Mouse (Mus musculus) liver, adult 2 months (tissue): Measurements from ENCODE around the gene Fdxacb1. TPM values are rescaled to one million over a fixed set of nuclear protein-coding genes. Genes with fewer than 3 reads are reported as not detected.

Experiments used
- DNase-seq: peaks from one replicate; pipeline ENCODE4 v3.0.0-alpha.2; 2011; ENCODE audit warnings: low read depth, low spot score; ENCODE audit errors: extremely low read depth
- H3K27ac ChIP-seq: fragments of 200-500 bp; replicated peaks from 2 replicates; pipeline ENCODE4 v1.5.1; 2012; ENCODE audit warnings: low read depth, mild to moderate bottlenecking, control low read depth, inconsistent platforms, low read length; ENCODE audit not compliant: insufficient read depth
- H3K27me3 ChIP-seq: fragments of 200-500 bp; 2 replicates; pipeline ENCODE4 v1.6.1; 2012; ENCODE audit warnings: mild to moderate bottlenecking, moderate library complexity, low read length, inconsistent platforms; ENCODE audit not compliant: control insufficient read depth, insufficient read depth
- H3K36me3 ChIP-seq: fragments of 200-500 bp; 2 replicates; pipeline ENCODE4 v1.6.1; 2012; ENCODE audit warnings: low read length, inconsistent platforms; ENCODE audit not compliant: control insufficient read depth, insufficient read depth
- H3K4me1 ChIP-seq: fragments of 200-500 bp; 2 replicates; pipeline ENCODE4 v1.6.1; 2011; ENCODE audit warnings: low read length; ENCODE audit not compliant: control insufficient read depth, insufficient read depth
- H3K4me3 ChIP-seq: fragments of 200-500 bp; 2 replicates; pipeline ENCODE4 v1.5.1; 2011; ENCODE audit warnings: low read depth, mild to moderate bottlenecking, control low read depth, low read length, moderate library complexity; ENCODE audit not compliant: insufficient read depth
- H3K79me2 ChIP-seq: fragments of 200-500 bp; 2 replicates; pipeline ENCODE4 v1.6.1; 2012; ENCODE audit warnings: inconsistent platforms, mild to moderate bottlenecking, low read length, moderate library complexity; ENCODE audit not compliant: control insufficient read depth, insufficient read depth
- H3K9ac ChIP-seq: fragments of 200-500 bp; 2 replicates; pipeline ENCODE4 v1.6.1; 2012; ENCODE audit warnings: low read depth, mild to moderate bottlenecking, control low read depth, inconsistent platforms, low read length
- CTCF ChIP-seq: fragments of 200-500 bp; IDR thresholded peaks from 2 replicates; pipeline ENCODE4 v1.5.1; 2011; ENCODE audit warnings: low read depth, low read length, control low read depth
- POLR2A ChIP-seq: fragments of 200-500 bp; IDR thresholded peaks from 2 replicates; pipeline ENCODE4 v1.6.1; 2011; ENCODE audit warnings: low read length, control low read depth; ENCODE audit not compliant: insufficient read depth; ENCODE audit errors: extremely low read depth
- WGBS: fragments of 180-500 bp; shearing (Covaris S2); methylation state at CpG from one replicate; pipeline ENCODE4 v1.1.7; 2018; 5-methylcytosine and 5-hydroxymethylcytosine counted together
- polyA plus RNA-seq: library from polyadenylated mRNA; depleted of rRNA; stranded (reverse); fragments of >200 nt; gene quantifications from 2 replicates; pipeline ENCODE4 v1.2.3, GENCODE M21; 2012
- total RNA-seq: library from RNA; depleted of rRNA; stranded (reverse); fragments of >200 nt; gene quantifications from 2 replicates; pipeline ENCODE4 v1.2.3, GENCODE M21; 2014

Fdxacb1 gene
- total and polyA plus RNA-seq, 2 experiments = 2.6 to 4.7 TPM

DNA sequence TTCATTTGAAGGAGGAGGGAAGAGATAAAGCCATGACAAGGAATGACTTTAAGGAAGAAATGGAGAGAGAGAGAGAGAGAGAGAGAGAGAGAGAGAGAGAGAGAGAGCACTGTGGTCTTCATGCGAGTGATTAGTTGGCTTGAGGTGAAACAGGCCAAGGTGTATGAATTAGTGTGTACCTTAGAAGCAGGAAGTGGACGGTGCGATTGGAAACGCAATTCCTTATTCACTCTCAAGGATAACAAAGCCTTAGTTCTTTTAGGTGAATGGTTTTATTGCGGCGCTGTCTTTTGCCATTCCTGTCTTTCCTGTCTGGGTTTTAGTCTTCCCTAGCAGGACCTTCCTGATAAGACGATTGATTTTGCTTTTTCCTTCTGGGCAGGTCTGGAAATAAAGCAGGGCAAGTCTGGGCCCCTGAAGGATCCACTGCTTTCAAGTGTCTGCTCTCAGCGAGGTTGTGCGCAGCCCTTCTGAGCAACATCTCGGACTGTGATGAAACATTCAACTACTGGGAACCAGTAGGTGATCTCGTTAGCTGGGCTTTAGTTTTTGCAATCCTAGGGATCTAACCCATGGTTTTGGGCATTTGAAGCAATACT is 8.2 kb downstream of the Fdxacb1 start:
- 80% methylated on average over 11 of the region's 11 CpGs for WGBS
- H3K36me3 ChIP-seq = peaks cover 11% of the 10 kb centered on the region; the same call in 1 of the 2 replicates
- no peak overlapping the region for H3K9ac ChIP-seq

GRCm38 (mm10) chr9:50782155-50782554 is 14.1 kb downstream of the Fdxacb1 start:
- H3K4me3 ChIP-seq = no peak overlapping the region
- 86% methylated on average over 2 of the region's 2 CpGs for WGBS
- H3K79me2 ChIP-seq = no peaks in the 10 kb centered on the region
- no peak overlapping the region for H3K27ac ChIP-seq
- no peaks in the 10 kb centered on the region for H3K27me3 ChIP-seq
- TF ChIP-seq POLR2A (no peak), CTCF (peak; percentile 59)
- peaks cover 23% of the 10 kb centered on the region for H3K36me3 ChIP-seq
- no peak overlapping the region for H3K9ac ChIP-seq
- no peaks in the 10 kb centered on the region for H3K4me1 ChIP-seq
- peak; percentile 26 for DNase-seq

More for the DNA sequence above, 8.2 kb downstream of the Fdxacb1 start:
- DNase-seq = no peak
- Histone ChIP-seq H3K27ac (no peak overlapping the region), H3K4me1 (peaks cover 9% of the 10 kb centered on the region; the same call in 1 of the 2 replicates), H3K4me3 (no peak overlapping the region), H3K79me2 (peaks cover 4% of the 10 kb centered on the region; the same call in 1 of the 2 replicates), H3K27me3 (no peaks in the 10 kb centered on the region)
- TF ChIP-seq POLR2A = no peak
- TF ChIP-seq CTCF = no peak

DNA sequence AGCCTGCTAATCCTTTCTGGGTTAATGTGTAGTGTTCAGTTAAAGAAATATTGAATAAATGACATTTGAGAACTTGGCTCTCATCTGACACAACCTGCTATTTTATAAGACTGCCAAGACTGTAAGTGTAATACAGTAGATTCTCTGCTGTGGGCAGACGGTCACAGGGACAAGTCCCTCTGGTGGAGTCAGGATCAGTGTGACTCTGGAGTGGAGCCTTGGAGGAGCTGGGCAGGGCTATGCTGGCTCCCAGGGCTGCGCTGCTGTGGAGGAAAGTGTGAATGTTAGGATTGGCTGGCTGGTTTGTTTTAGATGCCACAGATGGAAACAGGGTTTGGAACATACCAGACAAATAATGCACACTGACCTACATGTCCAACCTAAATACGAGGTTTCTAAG is 27.2 kb downstream of the Fdxacb1 start:
- 90% methylated on average over 3 of the region's 3 CpGs for WGBS
- H3K4me3 ChIP-seq = no peak overlapping the region
- TF ChIP-seq CTCF (no peak), POLR2A (no peak)
- H3K79me2 ChIP-seq = no peaks in the 10 kb centered on the region
- peaks cover 13% of the 10 kb centered on the region for H3K4me1 ChIP-seq
- peaks cover 2% of the 10 kb centered on the region; the same call in 1 of the 2 replicates for H3K36me3 ChIP-seq
- H3K27ac ChIP-seq = no peak overlapping the region
- H3K27me3 ChIP-seq = no peaks in the 10 kb centered on the region
- no peak overlapping the region for H3K9ac ChIP-seq
- no peak for DNase-seq

- Histone ChIP-seq H3K27ac (peak overlapping the region; percentile 61), H3K4me3 (no peak overlapping the region), H3K36me3 (peaks cover 2% of the 10 kb centered on the region), H3K9ac (no peak overlapping the region), H3K4me1 (peaks cover 13% of the 10 kb centered on the region), H3K27me3 (no peaks in the 10 kb centered on the region), H3K79me2 (no peaks in the 10 kb centered on the region)
- no peak for TF ChIP-seq CTCF
- TF ChIP-seq POLR2A = no peak
- DNase-seq = peak; percentile 94
- WGBS = 75% methylated on average over 8 of the region's 8 CpGs
Measured at GRCm38 (mm10) chr9:50796776-50797175, 28.7 kb downstream of the Fdxacb1 start.

- peak; percentile 66 for DNase-seq
- WGBS = 84% methylated on average over 7 of the region's 7 CpGs
- no peaks in the 10 kb centered on the region for H3K79me2 ChIP-seq
Measured at GRCm38 (mm10) chr9:50797641-50798040, 29.6 kb downstream of the Fdxacb1 start.

GRCm38 (mm10) chr9:50798368-50798767 is 30.3 kb downstream of the Fdxacb1 start:
- no peaks in the 10 kb centered on the region for H3K27me3 ChIP-seq
- TF ChIP-seq CTCF = no peak
- TF ChIP-seq POLR2A = no peak
- peaks cover 13% of the 10 kb centered on the region for H3K4me1 ChIP-seq
- peak; percentile 94 for DNase-seq
- H3K4me3 ChIP-seq = no peak overlapping the region
- no peaks in the 10 kb centered on the region for H3K79me2 ChIP-seq
- peaks cover 6% of the 10 kb centered on the region for H3K36me3 ChIP-seq
- H3K27ac ChIP-seq = peak overlapping the region; percentile 82
- H3K9ac ChIP-seq = no peak overlapping the region
- 25% methylated on average over 5 of the region's 5 CpGs for WGBS

More at GRCm38 (mm10) chr9:50797641-50798040, 29.6 kb downstream of the Fdxacb1 start:
- H3K27me3 ChIP-seq = no peaks in the 10 kb centered on the region
- peaks cover 13% of the 10 kb centered on the region for H3K4me1 ChIP-seq
- TF ChIP-seq CTCF (no peak), POLR2A (no peak)
- peak overlapping the region; percentile 82 for H3K27ac ChIP-seq
- H3K9ac ChIP-seq = no peak overlapping the region
- H3K36me3 ChIP-seq = peaks cover 8% of the 10 kb centered on the region
- no peak overlapping the region for H3K4me3 ChIP-seq
